Mouse (Mus musculus) spleen, adult 18-20 months (tissue): ENCODE results near the gene Cda.
A peak's percentile ranks its signal among the peaks of the same experiment; 100 is the strongest.
"Not testable (repeated sequence)": the region's sequence is repeated elsewhere in the genome, so short reads cannot be mapped to it uniquely, and the experiment has no call there.

Experiments
- DNase-seq, 2 experiments: peaks; one replicate each; pipeline ENCODE4 v3.0.0; 2022; ENCODE audit warnings: mixed read lengths in 2 of 2

Gene Cda

DNA sequence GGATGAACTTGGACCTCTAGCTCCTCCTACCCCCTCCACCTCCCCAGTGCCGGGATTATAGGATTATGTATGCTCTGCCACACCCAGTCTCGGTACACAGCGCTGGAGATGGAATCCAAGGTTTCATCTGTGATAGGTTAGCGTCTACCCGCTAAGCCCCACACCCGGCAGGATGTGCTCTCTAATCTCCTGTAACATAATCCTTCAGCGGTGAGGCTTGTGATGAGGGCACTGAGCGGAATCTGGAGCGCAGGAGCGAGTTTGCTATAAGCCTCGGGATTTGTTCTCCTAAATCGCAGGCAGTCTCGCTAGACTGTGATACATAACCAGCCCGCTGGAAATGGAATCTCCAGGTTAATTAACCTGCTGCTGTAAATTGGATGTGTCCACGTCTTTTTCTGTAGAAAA is 37.5 kb downstream of the Cda start:
- no peak for DNase-seq

GRCm38 (mm10) chr4:138327891-138328470 is 39.8 kb downstream of the Cda start:
- DNase-seq: no peak

- DNase-seq: not testable (repeated sequence)
Observed at GRCm38 (mm10) chr4:138327155-138327554, 40.6 kb downstream of the Cda start.

DNA sequence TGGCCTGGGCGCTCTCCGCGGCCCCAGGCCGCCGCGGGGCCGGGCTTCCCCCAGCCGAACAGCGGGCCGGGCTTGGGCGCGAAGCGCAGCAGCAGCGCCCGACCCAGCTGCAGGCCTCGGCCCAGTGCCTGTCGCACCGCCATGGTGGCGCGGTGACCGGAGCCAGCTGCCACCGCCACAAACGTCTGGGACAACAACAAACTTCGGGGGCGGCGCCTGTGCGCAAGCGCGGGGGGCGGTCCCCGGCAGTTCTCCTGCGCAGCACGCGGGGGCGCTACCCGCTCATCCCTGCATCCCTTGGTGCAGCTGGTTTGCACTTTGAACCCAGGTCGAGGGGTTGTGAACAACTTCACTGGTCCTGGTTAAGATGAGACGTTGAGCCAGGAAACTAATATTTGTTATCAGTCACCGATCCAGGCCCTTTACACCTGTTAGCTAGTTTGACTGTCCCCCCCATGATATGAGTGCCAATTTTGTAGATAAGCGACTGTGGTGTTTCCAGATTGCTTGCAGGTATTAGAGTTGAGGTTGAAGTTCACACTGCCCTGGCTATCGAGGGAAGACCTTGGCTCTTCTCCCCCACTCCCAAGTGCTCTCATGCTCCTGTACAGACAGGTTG is 41.6 kb downstream of the Cda start, which contains the start of gene Pink1:
Gene Pink1 (minus strand): TSS at position 231 of the 619 bp plus-strand sequence.
- DNase-seq: peak; percentile 79 to 92

DNA sequence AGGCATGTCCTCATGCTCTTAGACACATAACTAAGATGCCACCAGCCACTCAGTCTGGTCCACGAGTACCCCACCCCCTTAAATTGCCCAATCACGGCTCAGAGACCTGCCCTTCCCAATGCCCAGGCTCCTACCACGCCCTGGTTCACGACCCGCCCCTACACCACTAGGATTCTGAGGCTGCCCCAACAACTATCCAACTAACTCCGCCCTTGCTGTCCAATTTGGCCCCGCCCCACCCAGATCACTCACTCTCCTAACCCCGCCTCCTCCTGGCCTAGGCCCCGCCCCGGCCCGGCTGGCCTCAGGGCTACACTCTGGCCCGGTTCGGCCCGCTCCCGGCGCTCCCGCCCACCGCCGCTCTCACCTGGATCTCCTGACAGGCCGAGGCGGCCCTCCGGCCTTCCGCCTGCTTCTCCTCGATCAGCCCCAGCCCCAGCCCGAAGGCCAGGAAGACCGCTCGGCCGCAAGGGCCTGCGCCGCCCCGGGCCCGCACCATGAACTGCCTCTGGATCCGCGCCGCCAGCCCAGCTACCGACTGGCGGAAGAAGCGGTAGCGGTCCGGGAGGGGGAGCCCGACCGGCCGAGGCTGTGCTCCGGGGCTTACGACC is 42.2 kb downstream of the Cda start:
- peak; percentile 91 to 97 for DNase-seq

DNA sequence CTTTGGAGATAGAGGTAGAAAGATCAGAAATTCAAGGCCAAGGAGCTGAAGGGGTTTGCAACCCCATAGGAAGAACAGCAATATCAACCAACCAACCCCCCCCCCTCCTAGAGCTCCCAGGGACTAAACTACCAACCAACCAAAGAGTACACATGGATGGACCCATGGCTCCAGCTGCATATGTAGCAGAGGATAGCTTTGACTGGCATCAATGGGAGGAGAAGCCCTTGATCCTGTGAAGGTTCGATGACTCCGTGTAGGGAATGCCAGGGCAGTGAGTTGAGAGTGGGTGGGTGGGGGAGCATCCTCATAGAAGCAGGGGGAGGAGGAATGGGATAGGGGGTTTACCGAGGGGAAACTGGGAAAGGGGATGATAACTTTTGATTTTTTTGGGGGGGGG is 43.3 kb downstream of the Cda start:
- no peak for DNase-seq

- no peak for DNase-seq
Observed at GRCm38 (mm10) chr4:138323753-138324152, 44.0 kb downstream of the Cda start.

DNA sequence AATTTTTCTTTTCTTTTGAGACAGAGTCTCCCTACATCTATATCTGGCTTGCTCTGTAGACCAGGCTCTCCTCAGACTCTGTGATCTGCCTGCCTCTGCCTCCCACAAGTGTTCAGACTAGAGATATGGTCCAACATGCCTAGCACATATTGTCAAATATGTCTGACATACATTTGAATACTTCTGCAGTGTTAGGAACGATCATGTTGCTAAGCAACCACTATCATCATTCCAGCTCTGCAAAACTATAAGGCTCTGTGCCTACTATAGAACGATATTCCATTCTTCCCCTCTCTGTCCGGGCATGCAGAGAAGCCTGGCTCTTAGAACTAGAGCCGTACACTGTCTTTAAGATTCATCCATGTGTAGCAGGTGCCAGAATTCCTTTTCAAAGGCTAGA is 45.1 kb downstream of the Cda start:
- no peak for DNase-seq

DNA sequence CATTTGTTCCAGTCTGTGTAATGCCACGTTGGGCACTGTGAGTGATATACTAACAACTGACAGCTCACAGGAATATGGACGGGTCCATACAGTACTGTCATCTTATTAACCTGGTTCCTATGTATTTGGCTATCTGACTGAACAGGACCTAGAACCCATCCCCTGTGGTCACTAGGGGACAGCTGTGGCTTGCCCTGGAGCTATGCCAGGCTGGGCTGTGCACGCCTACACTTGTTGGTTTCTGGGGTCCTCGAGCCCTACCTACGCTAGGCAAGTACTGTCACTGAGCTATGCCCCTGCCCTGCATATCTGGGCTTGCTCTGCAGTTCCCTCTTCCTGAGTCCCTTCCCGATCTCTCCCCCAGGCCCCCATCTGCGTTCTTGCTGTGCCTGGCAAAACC is 46.3 kb downstream of the Cda start:
- no peak for DNase-seq

- no peak for DNase-seq
Observed at GRCm38 (mm10) chr4:138320711-138321110, 47.1 kb downstream of the Cda start.

DNA sequence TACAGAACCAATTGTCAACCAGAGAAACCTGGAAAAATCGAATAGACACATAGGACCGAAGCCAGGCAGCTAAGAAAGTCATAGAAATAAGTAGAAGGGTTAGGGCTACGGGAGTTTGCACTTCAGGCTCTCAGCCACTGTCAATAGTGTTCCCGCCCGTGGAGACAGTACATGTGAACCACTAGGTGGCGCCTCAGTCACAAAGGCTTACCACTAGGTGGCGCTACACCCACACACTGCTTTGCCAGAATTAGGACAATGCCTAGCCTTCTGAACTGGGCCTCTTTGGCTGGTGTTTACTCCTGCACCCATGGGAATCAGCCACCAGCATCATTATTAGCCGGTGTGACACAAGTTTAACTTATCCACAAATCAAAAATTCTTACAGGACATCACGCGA is 48.3 kb downstream of the Cda start:
- peak; percentile 56 to 76 for DNase-seq

- peak in 1 of 2 experiments; percentile 68 for DNase-seq
Observed at GRCm38 (mm10) chr4:138318509-138319266, 49.1 kb downstream of the Cda start.

DNA sequence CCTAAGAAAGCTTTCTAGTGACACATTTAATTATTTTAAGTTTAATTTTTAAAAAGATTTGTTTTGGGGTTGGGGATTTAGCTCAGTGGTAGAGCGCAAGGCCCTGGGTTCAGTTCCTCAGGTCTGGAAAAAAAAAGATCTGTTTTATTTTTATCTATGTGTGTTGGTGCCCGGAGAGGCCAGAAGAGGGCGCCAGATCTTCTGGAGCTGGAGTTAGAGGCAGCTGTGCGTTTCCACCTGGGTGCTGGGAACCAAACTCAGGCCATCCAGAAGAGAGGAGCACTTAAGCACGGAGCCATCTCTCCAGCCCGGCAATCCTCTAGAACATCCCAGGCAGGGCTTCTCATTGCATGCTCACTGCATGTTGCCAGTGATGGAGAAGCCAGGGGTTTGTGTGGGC is 51.4 kb downstream of the Cda start:
- DNase-seq: no peak

DNA sequence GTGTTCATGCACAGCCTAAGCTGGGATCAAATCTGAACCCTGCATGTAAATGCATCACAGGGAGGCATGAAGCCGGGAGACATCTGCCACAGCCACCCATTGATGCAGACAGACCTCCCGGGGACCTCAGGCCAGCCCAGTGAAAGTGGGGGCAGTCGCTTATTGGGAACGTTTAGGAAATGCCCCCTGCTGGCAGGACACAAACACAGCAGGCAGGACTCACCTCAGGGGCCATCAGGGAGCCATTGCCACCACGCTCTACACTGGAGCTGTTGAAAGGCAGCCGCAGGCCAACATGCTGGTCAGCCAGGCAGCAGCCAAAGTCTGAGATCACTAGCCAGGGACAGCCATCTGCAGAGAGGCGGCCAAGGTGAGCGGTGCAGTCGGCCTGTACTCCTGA is 52.0 kb downstream of the Cda start:
- DNase-seq: peak in 1 of 2 experiments; percentile 18

DNA sequence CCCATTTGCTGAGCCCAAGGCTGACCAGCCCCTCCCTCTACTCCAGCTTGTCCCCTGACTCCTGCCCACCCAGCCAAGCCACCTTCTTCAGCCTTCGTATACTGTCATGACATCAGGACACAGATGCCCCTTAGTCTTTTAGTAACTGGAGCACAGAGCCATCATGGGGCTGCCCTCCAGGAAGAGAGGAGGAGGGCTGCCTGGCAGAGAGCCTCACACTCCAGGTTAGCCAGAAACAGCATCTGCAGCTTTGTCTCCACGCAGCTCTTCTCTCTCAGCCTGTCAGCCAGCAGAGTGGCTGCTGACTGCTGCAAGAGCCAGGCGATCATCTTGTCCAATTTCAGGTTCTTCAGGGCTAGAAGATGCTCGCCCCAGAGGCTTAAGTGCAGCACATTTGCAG is 54.0 kb downstream of the Cda start:
- DNase-seq: no peak

DNA sequence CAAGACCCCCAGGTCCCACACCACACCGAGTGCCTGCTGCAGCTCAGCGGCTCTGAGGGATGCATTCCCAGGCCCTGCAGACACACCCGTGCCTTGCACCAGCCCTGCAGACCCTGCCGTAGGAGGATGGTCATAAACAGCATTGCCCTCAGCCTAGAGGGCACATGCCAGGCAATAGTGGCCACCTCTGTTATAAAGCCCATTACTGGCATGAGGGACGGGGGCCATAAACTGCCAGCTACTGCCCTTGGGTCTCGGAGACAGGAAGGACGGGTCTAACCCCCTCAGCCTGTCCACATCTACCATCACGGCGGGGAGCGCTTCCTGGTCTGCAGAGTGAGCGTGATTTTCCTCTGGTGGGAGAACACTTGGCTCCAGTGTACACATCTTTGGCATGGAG is 54.8 kb downstream of the Cda start:
- DNase-seq: no peak

DNA sequence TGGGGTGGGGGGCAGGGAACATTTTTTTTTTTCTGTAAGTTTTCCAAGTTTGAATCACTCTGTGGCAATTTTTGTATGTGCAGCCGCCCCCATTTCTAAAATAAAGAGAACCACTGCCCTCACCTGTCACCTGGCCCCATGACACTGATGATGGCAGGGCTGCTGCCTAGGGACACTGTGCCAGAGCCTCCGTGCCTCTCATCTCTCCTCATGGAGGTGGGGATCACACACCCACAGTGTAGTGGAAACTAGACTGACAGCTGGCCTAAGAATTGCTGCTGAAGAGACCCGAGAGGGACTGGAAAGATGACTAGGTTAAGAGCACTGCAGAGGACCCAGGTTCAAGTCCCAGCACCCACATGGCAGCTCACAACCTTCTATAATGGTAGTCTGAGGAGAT is 55.7 kb downstream of the Cda start:
- DNase-seq: no peak

DNA sequence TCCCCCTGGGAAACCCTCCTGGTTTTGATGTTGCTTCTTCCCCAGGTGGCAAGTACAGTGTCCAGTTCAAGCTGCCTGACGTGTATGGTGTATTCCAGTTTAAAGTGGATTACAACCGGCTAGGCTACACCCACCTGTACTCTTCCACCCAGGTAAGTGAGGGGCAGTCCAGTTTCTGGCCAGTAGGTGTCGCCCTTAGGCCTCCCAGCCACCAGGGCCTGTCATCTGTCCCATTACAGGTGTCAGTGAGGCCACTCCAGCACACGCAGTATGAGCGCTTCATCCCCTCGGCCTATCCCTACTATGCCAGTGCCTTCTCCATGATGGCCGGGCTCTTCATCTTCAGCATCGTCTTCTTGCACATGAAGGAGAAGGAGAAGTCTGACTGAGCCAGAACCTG is 56.2 kb downstream of the Cda start:
- peak in 1 of 2 experiments; percentile 60 for DNase-seq

DNA sequence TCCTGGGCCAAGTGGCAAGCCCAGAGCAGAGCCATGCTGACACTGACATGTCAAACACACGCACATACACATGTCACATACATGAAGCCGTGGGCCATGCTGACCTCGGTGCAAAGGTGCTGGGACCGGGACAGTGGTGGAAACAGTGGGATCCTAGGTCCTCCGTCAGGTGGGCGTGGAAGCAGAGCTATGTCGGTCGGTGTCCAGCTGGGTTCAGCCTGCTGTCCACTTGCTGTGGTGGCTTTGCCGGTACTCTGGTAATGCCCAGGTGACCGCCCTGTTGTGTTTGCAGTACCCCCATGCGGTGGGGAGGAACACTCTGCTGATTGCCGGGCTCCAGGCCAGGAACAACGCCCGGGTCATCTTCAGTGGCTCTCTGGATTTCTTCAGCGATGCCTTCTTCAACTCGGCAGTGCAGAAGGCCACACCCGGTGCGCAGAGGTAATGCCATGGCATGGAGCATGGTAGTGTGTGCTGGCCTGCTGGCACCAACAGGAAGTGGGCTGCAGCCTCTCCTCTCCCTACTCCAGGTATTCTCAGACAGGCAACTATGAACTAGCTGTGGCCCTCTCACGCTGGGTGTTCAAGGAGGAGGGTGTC is 57.4 kb downstream of the Cda start:
- DNase-seq: no peak

GRCm38 (mm10) chr4:138307739-138308138 is 60.1 kb downstream of the Cda start:
- no peak for DNase-seq

GRCm38 (mm10) chr4:138307025-138307424 is 60.8 kb downstream of the Cda start:
- no peak for DNase-seq

DNA sequence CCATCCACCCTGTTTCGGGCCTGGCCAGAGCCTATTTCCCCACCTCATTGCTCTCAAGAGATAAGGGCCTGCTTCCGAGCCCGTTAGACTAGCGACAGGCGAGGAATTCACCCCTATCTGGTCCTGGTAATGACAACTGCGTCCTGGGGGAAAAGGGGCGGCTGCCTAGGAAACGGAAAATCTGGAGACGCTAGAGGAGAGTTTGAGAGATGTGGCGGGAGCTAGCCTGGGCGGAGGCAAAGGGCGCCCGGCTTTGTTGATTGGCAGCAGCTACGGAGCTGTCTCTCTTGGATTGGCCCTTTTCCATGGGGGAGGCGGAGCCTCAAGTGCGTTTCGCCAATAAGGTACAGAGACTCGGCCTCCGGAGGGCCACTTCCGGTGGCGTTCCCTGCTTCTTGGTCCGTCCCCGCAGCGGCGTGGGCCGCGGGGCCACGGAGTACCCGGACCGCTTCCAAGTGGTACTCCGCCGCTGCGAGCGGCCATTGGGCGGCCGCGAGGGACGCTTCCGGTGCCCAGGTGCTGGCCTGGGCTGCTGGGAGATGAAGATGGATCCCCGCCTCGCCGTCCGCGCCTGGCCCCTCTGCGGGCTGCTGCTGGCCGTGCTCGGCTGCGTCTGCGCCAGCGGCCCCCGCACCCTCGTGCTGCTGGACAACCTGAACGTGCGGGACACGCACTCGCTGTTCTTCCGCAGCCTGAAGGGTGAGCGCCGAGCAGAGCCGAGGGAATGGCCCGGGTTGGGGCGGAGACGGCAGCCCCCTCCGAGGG is 63.3 kb downstream of the Cda start, which contains the start of gene Ddost:
Gene Ddost (plus strand): TSS at position 391 of the 765 bp plus-strand sequence.
- peak; percentile 91 for DNase-seq
